Mouse (Mus musculus) gastrocnemius, adult 8-10 months (tissue): ENCODE data around the gene E030018B13Rik. TPM values are rescaled to one million over a fixed set of nuclear protein-coding genes. Genes with fewer than 3 reads are reported as not detected.

Experiments
- DNase-seq, 2 experiments: peaks; one replicate each; pipeline ENCODE4 v3.0.0; 2022; ENCODE audit warnings: low spot score in 2 of 2
- total RNA-seq, 4 experiments: library from RNA; stranded (reverse); gene quantifications; 2 replicates each; pipeline ENCODE4 v1.2.4; 2022

The E030018B13Rik gene
- total RNA-seq, 4 experiments from 2014 or later = not detected

GRCm38 (mm10) chr7:63897655-63898054 lies 19.0 kb upstream of the E030018B13Rik start:
- DNase-seq = no peak

GRCm38 (mm10) chr7:63898201-63898600 lies 18.5 kb upstream of the E030018B13Rik start:
- DNase-seq = no peak

GRCm38 (mm10) chr7:63899925-63900324 lies 16.7 kb upstream of the E030018B13Rik start:
- no peak for DNase-seq

GRCm38 (mm10) chr7:63900411-63900810 lies 16.2 kb upstream of the E030018B13Rik start:
- DNase-seq = no peak

- peak in 1 of 2 experiments; percentile 41 for DNase-seq
Observed at GRCm38 (mm10) chr7:63901346-63901745, 15.3 kb upstream of the E030018B13Rik start.

- DNase-seq = no peak
Observed at GRCm38 (mm10) chr7:63901942-63902341, 14.7 kb upstream of the E030018B13Rik start.

- no peak for DNase-seq
Observed at GRCm38 (mm10) chr7:63902604-63903210, 13.9 kb upstream of the E030018B13Rik start.

- no peak for DNase-seq
Observed at GRCm38 (mm10) chr7:63903635-63904380, 12.8 kb upstream of the E030018B13Rik start.

GRCm38 (mm10) chr7:63905190-63905589 lies 11.5 kb upstream of the E030018B13Rik start:
- peak in 1 of 2 experiments; percentile 45 for DNase-seq

GRCm38 (mm10) chr7:63905642-63906041 lies 11.0 kb upstream of the E030018B13Rik start:
- DNase-seq = no peak

GRCm38 (mm10) chr7:63907778-63908495 lies 8.7 kb upstream of the E030018B13Rik start:
- no peak for DNase-seq

- DNase-seq = no peak
Observed at GRCm38 (mm10) chr7:63908496-63909285, 8.0 kb upstream of the E030018B13Rik start.

- no peak for DNase-seq
Observed at GRCm38 (mm10) chr7:63910225-63910624, 6.4 kb upstream of the E030018B13Rik start.

- DNase-seq = no peak
Observed at GRCm38 (mm10) chr7:63910912-63911311, 5.7 kb upstream of the E030018B13Rik start.

GRCm38 (mm10) chr7:63911383-63912233 lies 5.0 kb upstream of the E030018B13Rik start:
- peak; percentile 89 to 91 for DNase-seq

- peak in 1 of 2 experiments; percentile 61 for DNase-seq
Observed at GRCm38 (mm10) chr7:63912234-63912810, 4.3 kb upstream of the E030018B13Rik start.

GRCm38 (mm10) chr7:63912924-63913723 lies 3.5 kb upstream of the E030018B13Rik start:
- no peak for DNase-seq

GRCm38 (mm10) chr7:63913724-63914692 lies 2.6 kb upstream of the E030018B13Rik start:
- DNase-seq = no peak
